Mouse (Mus musculus): ENCODE measurements around the gene BC080695.
"Not testable (repeated sequence)": the region's sequence is repeated elsewhere in the genome, so short reads cannot be mapped to it uniquely, and the experiment has no call there.

The BC080695 gene

GRCm38 (mm10) chr4:143551400-143551799, at the start of gene BC080695, which contains the start of gene Gm13057:
Gene BC080695, plus strand, starts transcription at chr4:143551700.
Gene Gm13057, plus strand, starts transcription at chr4:143551709.
- DNase-seq (ENCODE audit: low spot score in 2 of 2): not testable (repeated sequence)

GRCm38 (mm10) chr4:143511043-143511442, 40.5 kb upstream of the BC080695 start, which contains the start of gene Gm13043:
Gene Gm13043, plus strand, starts transcription at chr4:143511343.
- no peak for DNase-seq (ENCODE audit: low spot score in 2 of 2)

GRCm38 (mm10) chr4:143535654-143536053, 15.8 kb upstream of the BC080695 start, which contains the start of gene Gm13040:
Gene Gm13040, plus strand, starts transcription at chr4:143535954.
- not testable (repeated sequence) for DNase-seq (ENCODE audit: low spot score in 2 of 2)

- not testable (repeated sequence) for DNase-seq (ENCODE audit: low spot score in 2 of 2)
These were observed 60.4 kb downstream of the BC080695 start for GRCm38 (mm10) chr4:143611927-143612326.

- not testable (repeated sequence) for DNase-seq (ENCODE audit: low spot score in 2 of 2)
These were observed 63.2 kb downstream of the BC080695 start, which contains the start of gene Gm13083 for GRCm38 (mm10) chr4:143614703-143615102. Gene Gm13083, plus strand, starts transcription at chr4:143615003.

GRCm38 (mm10) chr4:143618101-143618500, 66.6 kb downstream of the BC080695 start:
- not testable (repeated sequence) for DNase-seq (ENCODE audit: low spot score in 2 of 2)

Measured in heart, adult 9 months (tissue).